Mouse (Mus musculus): Measurements from ENCODE around the gene Slc25a28.

Gene Slc25a28

GRCm38 (mm10) chr19:43678467-43679003 lies 3.9 kb upstream of the Slc25a28 start:
- DNase-seq (ENCODE audit: extremely low read depth, low read depth) = peak; percentile 45

- peak; percentile 67 for DNase-seq (ENCODE audit: extremely low read depth, low read depth)
These were observed 1.1 kb upstream of the Slc25a28 start for GRCm38 (mm10) chr19:43675525-43676400.

GRCm38 (mm10) chr19:43674316-43674689 lies 378 bp downstream of the Slc25a28 start:
- no peak for DNase-seq (ENCODE audit: extremely low read depth, low read depth)

- peak; percentile 55 for DNase-seq (ENCODE audit: extremely low read depth, low read depth)
These were observed 967 bp downstream of the Slc25a28 start for GRCm38 (mm10) chr19:43673513-43674315.

GRCm38 (mm10) chr19:43671054-43671453 lies 3.6 kb downstream of the Slc25a28 start:
- DNase-seq (ENCODE audit: extremely low read depth, low read depth) = no peak

- no peak for DNase-seq (ENCODE audit: extremely low read depth, low read depth)
These were observed 5.4 kb downstream of the Slc25a28 start for GRCm38 (mm10) chr19:43669136-43669759.

GRCm38 (mm10) chr19:43667430-43667809 lies 7.3 kb downstream of the Slc25a28 start:
- DNase-seq (ENCODE audit: extremely low read depth, low read depth) = no peak

- no peak for DNase-seq (ENCODE audit: extremely low read depth, low read depth)
These were observed 7.8 kb downstream of the Slc25a28 start for GRCm38 (mm10) chr19:43666661-43667429.

GRCm38 (mm10) chr19:43665441-43666048 lies 9.1 kb downstream of the Slc25a28 start:
- no peak for DNase-seq (ENCODE audit: extremely low read depth, low read depth)

- DNase-seq (ENCODE audit: extremely low read depth, low read depth) = no peak
These were observed 11.2 kb downstream of the Slc25a28 start for GRCm38 (mm10) chr19:43663471-43663870.

GRCm38 (mm10) chr19:43662176-43662967 lies 12.3 kb downstream of the Slc25a28 start:
- no peak for DNase-seq (ENCODE audit: extremely low read depth, low read depth)

- DNase-seq (ENCODE audit: extremely low read depth, low read depth) = no peak
These were observed 13.9 kb downstream of the Slc25a28 start for GRCm38 (mm10) chr19:43660774-43661173.

- no peak for DNase-seq (ENCODE audit: extremely low read depth, low read depth)
These were observed 15.0 kb downstream of the Slc25a28 start for GRCm38 (mm10) chr19:43659632-43660031.

GRCm38 (mm10) chr19:43655735-43656492 lies 18.8 kb downstream of the Slc25a28 start:
- DNase-seq (ENCODE audit: extremely low read depth, low read depth) = peak; percentile 59

- DNase-seq (ENCODE audit: extremely low read depth, low read depth) = no peak
These were observed 23.4 kb downstream of the Slc25a28 start for GRCm38 (mm10) chr19:43651241-43651785.

- no peak for DNase-seq (ENCODE audit: extremely low read depth, low read depth)
These were observed 26.3 kb downstream of the Slc25a28 start for GRCm38 (mm10) chr19:43648343-43648742.

- no peak for DNase-seq (ENCODE audit: extremely low read depth, low read depth)
These were observed 27.4 kb downstream of the Slc25a28 start for GRCm38 (mm10) chr19:43647261-43647660.

- DNase-seq (ENCODE audit: extremely low read depth, low read depth) = no peak
These were observed 27.8 kb downstream of the Slc25a28 start for GRCm38 (mm10) chr19:43646852-43647251.

GRCm38 (mm10) chr19:43645508-43645907 lies 29.2 kb downstream of the Slc25a28 start:
- no peak for DNase-seq (ENCODE audit: extremely low read depth, low read depth)
